Mouse (Mus musculus): ENCODE results near the gene Ciita.

Ciita gene

GRCm38 (mm10) chr16:10479857-10480256 lies at the start of gene Ciita:
TSS of gene Ciita (plus strand) at chr16:10480059.
- DNase-seq (ENCODE audit: low read depth, low spot score) = no peak

- no peak for DNase-seq (ENCODE audit: low read depth, low spot score)
Observed at GRCm38 (mm10) chr16:10431911-10432310, 47.9 kb upstream of the Ciita start.

- DNase-seq (ENCODE audit: low read depth, low spot score) = no peak
Observed at GRCm38 (mm10) chr16:10432387-10432786, 47.5 kb upstream of the Ciita start.

GRCm38 (mm10) chr16:10433344-10433743 lies 46.5 kb upstream of the Ciita start:
- no peak for DNase-seq (ENCODE audit: low read depth, low spot score)

GRCm38 (mm10) chr16:10436166-10436565 lies 43.7 kb upstream of the Ciita start:
- no peak for DNase-seq (ENCODE audit: low read depth, low spot score)

GRCm38 (mm10) chr16:10438055-10438454 lies 41.8 kb upstream of the Ciita start:
- DNase-seq (ENCODE audit: low read depth, low spot score) = no peak

- DNase-seq (ENCODE audit: low read depth, low spot score) = no peak
Observed at GRCm38 (mm10) chr16:10441328-10441727, 38.5 kb upstream of the Ciita start.

GRCm38 (mm10) chr16:10441761-10442160 lies 38.1 kb upstream of the Ciita start:
- DNase-seq (ENCODE audit: low read depth, low spot score) = no peak

- no peak for DNase-seq (ENCODE audit: low read depth, low spot score)
Observed at GRCm38 (mm10) chr16:10443723-10444122, 36.1 kb upstream of the Ciita start.

- DNase-seq (ENCODE audit: low read depth, low spot score) = no peak
Observed at GRCm38 (mm10) chr16:10446573-10447263, 33.1 kb upstream of the Ciita start.

- peak; percentile 82 for DNase-seq (ENCODE audit: low read depth, low spot score)
Observed at GRCm38 (mm10) chr16:10447264-10447594, 32.6 kb upstream of the Ciita start, which contains the start of gene Tvp23a. TSS of gene Tvp23a (minus strand) at chr16:10447362.

GRCm38 (mm10) chr16:10447781-10448180 lies 32.1 kb upstream of the Ciita start:
- DNase-seq (ENCODE audit: low read depth, low spot score) = no peak

- DNase-seq (ENCODE audit: low read depth, low spot score) = no peak
Observed at GRCm38 (mm10) chr16:10448931-10449330, 30.9 kb upstream of the Ciita start.

GRCm38 (mm10) chr16:10451906-10452305 lies 28.0 kb upstream of the Ciita start:
- no peak for DNase-seq (ENCODE audit: low read depth, low spot score)

GRCm38 (mm10) chr16:10452445-10452896 lies 27.4 kb upstream of the Ciita start:
- no peak for DNase-seq (ENCODE audit: low read depth, low spot score)

GRCm38 (mm10) chr16:10453872-10454582 lies 25.8 kb upstream of the Ciita start:
- DNase-seq (ENCODE audit: low read depth, low spot score) = peak; percentile 54

- peak; percentile 77 for DNase-seq (ENCODE audit: low read depth, low spot score)
Observed at GRCm38 (mm10) chr16:10454583-10454974, 25.3 kb upstream of the Ciita start.

GRCm38 (mm10) chr16:10460188-10460587 lies 19.7 kb upstream of the Ciita start:
- DNase-seq (ENCODE audit: low read depth, low spot score) = no peak

- DNase-seq (ENCODE audit: low read depth, low spot score) = no peak
Observed at GRCm38 (mm10) chr16:10461178-10461577, 18.7 kb upstream of the Ciita start.

- DNase-seq (ENCODE audit: low read depth, low spot score) = no peak
Observed at GRCm38 (mm10) chr16:10465011-10465681, 14.7 kb upstream of the Ciita start.

GRCm38 (mm10) chr16:10467391-10468107 lies 12.3 kb upstream of the Ciita start:
- DNase-seq (ENCODE audit: low read depth, low spot score) = no peak

- DNase-seq (ENCODE audit: low read depth, low spot score) = no peak
Observed at GRCm38 (mm10) chr16:10468201-10468600, 11.7 kb upstream of the Ciita start.
